Mouse (Mus musculus) ES-E14 (cell line): ENCODE measurements around the gene Cdh13.

Experiments
- CHD2 ChIP-seq: IDR thresholded peaks from 2 replicates; pipeline ENCODE4 v1.6.1; 2014; ENCODE audit warnings: mild to moderate bottlenecking, low read depth, low read length, inconsistent platforms
- HCFC1 ChIP-seq: IDR thresholded peaks from 2 replicates; pipeline ENCODE4 v1.6.1; 2012; ENCODE audit warnings: low read length, inconsistent platforms, borderline replicate concordance; ENCODE audit not compliant: insufficient read depth
- MAFK ChIP-seq: IDR thresholded peaks from 2 replicates; pipeline ENCODE4 v1.6.1; 2014; ENCODE audit warnings: mild to moderate bottlenecking, low read depth, low read length, inconsistent platforms; ENCODE audit not compliant: insufficient read depth
- ZC3H11A ChIP-seq: IDR thresholded peaks from 2 replicates; pipeline ENCODE4 v1.6.1; 2012; ENCODE audit warnings: low read depth, mild to moderate bottlenecking, inconsistent platforms, low read length, borderline replicate concordance
- ZNF384 ChIP-seq: IDR thresholded peaks from 2 replicates; pipeline ENCODE4 v1.6.1; 2012; ENCODE audit warnings: low read depth, low read length, inconsistent platforms

- no peak for TF ChIP-seq MAFK
- TF ChIP-seq HCFC1 = no peak
- TF ChIP-seq ZNF384 = no peak
- TF ChIP-seq ZC3H11A = no peak
- no peak for TF ChIP-seq CHD2
Observed at GRCm38 (mm10) chr8:118309106-118309505, 25.6 kb downstream of the Cdh13 start.
